Mouse (Mus musculus) olfactory bulb, adult 2 months (tissue): ENCODE results near the gene Bnc2.

ENCODE experiments used
- CTCF ChIP-seq: fragments of 200-500 bp; IDR thresholded peaks from 2 replicates; pipeline ENCODE4 v1.5.1; 2012; ENCODE audit warnings: low read depth, mild to moderate bottlenecking, low read length, moderate library complexity; ENCODE audit not compliant: insufficient read depth
- POLR2A ChIP-seq: fragments of 200-500 bp; IDR thresholded peaks from 2 replicates; pipeline ENCODE4 v1.6.1; 2012; ENCODE audit warnings: mild to moderate bottlenecking, low read depth, low read length, moderate library complexity; ENCODE audit not compliant: insufficient read depth

GRCm38 (mm10) chr4:84377513-84377912, 297.6 kb downstream of the Bnc2 start:
- TF ChIP-seq CTCF (no peak), POLR2A (no peak)
